In genomic region chr5:8341676-8342075, GRCm38 (mm10) we compare ENCODE assay signal across 17 mouse cellular contexts.
"Had no signal": no experiment of that assay in that cellular context is flagged by ENCODE, and none has a peak within 500 bp of the region (broad histone marks: within the 10 kb centered on the region; RNA-seq: fewer than 3 reads in every experiment).

No protein-coding gene starts in this region.

- H3K9ac ChIP-seq: kidney, embryonic 15.5 days; liver, embryonic 13.5 days; midbrain, embryonic 12.5 days; neural tube, embryonic 13.5 days had no signal

- H3K27me3 ChIP-seq: kidney, embryonic 15.5 days; liver, embryonic 13.5 days; midbrain, embryonic 12.5 days; neural tube, embryonic 13.5 days had no signal

- H3K4me1 ChIP-seq: kidney, embryonic 15.5 days; liver, embryonic 13.5 days; midbrain, embryonic 12.5 days; neural tube, embryonic 13.5 days had no signal

- H3K4me3 ChIP-seq: kidney, embryonic 15.5 days; left cerebral cortex, adult 2 months; liver, embryonic 13.5 days; midbrain, embryonic 12.5 days; myocyte; neural tube, embryonic 13.5 days had no signal

- H3K4me2 ChIP-seq: kidney, embryonic 15.5 days; liver, embryonic 13.5 days; midbrain, embryonic 12.5 days; neural tube, embryonic 13.5 days had no signal

- H3K9me3 ChIP-seq: kidney, embryonic 15.5 days; liver, embryonic 13.5 days; midbrain, embryonic 12.5 days; neural tube, embryonic 13.5 days had no signal

- H3K36me3 ChIP-seq: kidney, embryonic 15.5 days; liver, embryonic 13.5 days; midbrain, embryonic 12.5 days; neural tube, embryonic 13.5 days had no signal

- H3K27ac ChIP-seq: kidney, embryonic 15.5 days; left cerebral cortex, adult 2 months; liver, embryonic 13.5 days; macrophage; midbrain, embryonic 12.5 days; neural tube, embryonic 13.5 days had no signal

- ATAC-seq: midbrain, embryonic 16.5 days had no signal

- DNase-seq: kidney, postnatal 10 days; kidney, postnatal 36 days; layer of hippocampus, postnatal 36 days; liver, embryonic 13.5 days; lung, adult 2 months; lung, postnatal 14 days; right cerebral cortex, postnatal 14 days; spleen, adult 18-20 months; thymus, adult 18-20 months; thymus, postnatal 36 days had no signal
